23 mouse cellular contexts compared by ENCODE assay signal in genomic region chr5:116897391-116897790, GRCm38 (mm10).
A peak's percentile ranks its signal among the peaks of the same experiment; 100 is the strongest.
DNase-seq lines count a peak whose midpoint lies in the region; ATAC-seq and TF ChIP-seq lines count a peak whose summit lies in the region.
"Had no signal": no experiment of that assay in that cellular context is flagged by ENCODE, and none has a peak within 500 bp of the region (broad histone marks: within the 10 kb centered on the region; RNA-seq: fewer than 3 reads in every experiment).

No protein-coding gene starts in this region.

- TF ChIP-seq CTCF in left cerebral cortex, adult 2 months (IDR thresholded peaks at IDR 0.05), result no peak

- H3K9me3 ChIP-seq in midbrain, embryonic 11.5 days (ENCODE audit: control insufficient read depth, low read length), result no peaks in the 10 kb centered on the region; the same call in 1 of the 2 replicates

- H3K27ac ChIP-seq in left cerebral cortex, adult 2 months, result peak overlapping the region; percentile 30; the same call in 1 of the 2 replicates
- no peak overlapping the region for H3K27ac ChIP-seq in midbrain, embryonic 11.5 days (ENCODE audit: low read depth, low read length)

- ATAC-seq in frontal cortex, adult (ENCODE audit: low TSS enrichment), result 0 out of 2 replicates have a peak, but pooled peaks have one; percentile 44
- no peak for ATAC-seq in midbrain, embryonic 11.5 days (ENCODE audit: low FRiP score)
- ATAC-seq: activated CD4-positive, CD25-positive, alpha-beta regulatory T cell, adult 4 months; CD4-positive, CD25-positive, alpha-beta regulatory T cell, adult 4 months; Patski had no signal

- H3K9ac ChIP-seq in midbrain, embryonic 11.5 days (ENCODE audit: low read length), result no peak overlapping the region

- DNase-seq in frontal cortex, postnatal 14 days (ENCODE audit: low spot score in 2 of 2), result no peak
- no peak for DNase-seq in left cerebral cortex, adult 2 months (ENCODE audit: extremely low spot score in 1 of 2, low spot score in 2 of 2)
- no peak for DNase-seq in left cerebral cortex, postnatal 36 days (ENCODE audit: low spot score in 2 of 2)
- peak; percentile 32 for DNase-seq in right cerebral cortex, adult 18-20 months
- DNase-seq in right cerebral cortex, postnatal 4 days, result no peak
- peak; percentile 57 for DNase-seq in brain, adult 2 months (ENCODE audit: low read depth, low spot score)
- DNase-seq in midbrain, embryonic 11.5 days (ENCODE audit: low spot score, missing footprints), result no peak
- DNase-seq: adrenal gland, adult 2 months; adrenal gland, adult 8-10 months; adrenal gland, postnatal 10 days; adrenal gland, postnatal 14 days; adrenal gland, postnatal 25 days; adrenal gland, postnatal 36 days; B cell, adult 2 months; cerebellum, adult 11 months; cerebellum, adult 11-12 months; cerebellum, adult 18-20 months had no signal

- intact Hi-C loops in left cerebral cortex, adult 2 months (cut with DNase I), result no loop called here
- intact Hi-C loops in left cerebral cortex, postnatal 36 days (cut with DNase I), result loop anchor here (10.0 kb wide), 2 partner anchors 107 to 137 kb away; no protein-coding TSS in a partner anchor

- H3K27me3 ChIP-seq in midbrain, embryonic 11.5 days (ENCODE audit: control insufficient read depth, insufficient read depth, low read length), result no peaks in the 10 kb centered on the region
- H3K27me3 ChIP-seq: CH12.LX, Patski had no signal

- H3K36me3 ChIP-seq in midbrain, embryonic 11.5 days (ENCODE audit: control insufficient read depth, insufficient read depth, low read length), result no peaks in the 10 kb centered on the region
- H3K36me3 ChIP-seq: G1E had no signal

- H3K4me2 ChIP-seq in midbrain, embryonic 11.5 days, result no peak overlapping the region

- no peak overlapping the region for H3K4me3 ChIP-seq in left cerebral cortex, adult 2 months
- H3K4me3 ChIP-seq in midbrain, embryonic 11.5 days (ENCODE audit: low read depth, low read length), result no peak overlapping the region

- no peaks in the 10 kb centered on the region for H3K4me1 ChIP-seq in midbrain, embryonic 11.5 days (ENCODE audit: control insufficient read depth, insufficient read depth, low read length)

- WGBS in midbrain, embryonic 11.5 days, result 80% methylated on average over 5 of the region's 5 CpGs

Comparison
In these comparisons a context has a peak if more than half of its experiments do, and no peak if none do; other contexts are left out.
1. DNase-seq: peak in right cerebral cortex, adult 18-20 months (single experiment) and brain, adult 2 months (single experiment); none in frontal cortex, postnatal 14 days (0 of 2), left cerebral cortex, adult 2 months (0 of 2), left cerebral cortex, postnatal 36 days (0 of 2), right cerebral cortex, postnatal 4 days (single experiment) and midbrain, embryonic 11.5 days (single experiment).